Mouse (Mus musculus) bone marrow macrophage, adult 2 months (primary cell): Measurements from ENCODE around the gene G6pdx.

Experiments
- CTCF ChIP-seq: IDR thresholded peaks from 2 replicates; pipeline ENCODE4 v1.5.1; 2012; ENCODE audit warnings: low read depth, mild to moderate bottlenecking, low read length, moderate library complexity
- POLR2A ChIP-seq: IDR thresholded peaks from 2 replicates; pipeline ENCODE4 v1.6.1; 2012; ENCODE audit warnings: mild to moderate bottlenecking, low read depth, low read length, borderline replicate concordance

DNA sequence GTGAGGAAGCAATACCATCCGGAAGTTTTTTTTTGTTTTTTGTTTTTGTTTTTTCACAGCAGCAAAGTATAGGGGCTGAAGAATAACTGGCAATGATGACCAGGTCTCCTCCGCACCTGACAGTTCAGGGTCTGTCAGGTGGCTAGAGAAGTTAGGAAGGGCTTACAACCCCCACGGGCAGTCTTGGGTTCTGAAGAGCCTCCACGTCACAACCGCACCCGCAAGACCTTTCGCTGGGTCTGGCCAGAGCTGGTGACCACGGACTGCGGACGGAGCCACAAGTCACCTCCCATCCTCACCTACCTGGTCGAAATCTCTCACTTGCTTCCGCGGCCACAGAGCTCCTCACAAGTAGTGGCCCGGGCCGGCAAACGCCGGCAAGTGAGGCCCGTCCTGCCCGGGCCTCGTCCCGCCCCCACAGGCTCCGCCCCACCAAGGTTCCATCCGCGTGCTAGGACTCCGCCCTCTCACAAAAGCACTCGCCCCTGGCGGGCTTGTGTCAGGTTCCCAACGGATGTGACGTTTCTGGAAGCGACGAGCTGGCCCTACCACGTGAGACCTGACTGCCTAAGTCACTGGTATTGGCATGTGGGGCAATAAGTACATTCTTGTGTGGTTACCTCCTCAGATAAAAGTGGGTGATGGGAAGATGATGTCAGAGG is 56.0 kb downstream of the G6pdx start, which contains the start of the genes Ubl4a and Slc10a3:
- TF ChIP-seq CTCF (no peak), POLR2A (peak; percentile 47; the same call in 1 of the 2 replicates)
